Mouse (Mus musculus): ENCODE data around the gene Lrrc4c. TPM values are rescaled to one million over a fixed set of nuclear protein-coding genes. Genes with fewer than 3 reads are reported as not detected.

Gene Lrrc4c
- total RNA-seq, 1 experiment from 2014 or later = 2.1 TPM

GRCm38 (mm10) chr2:97484990-97485389 lies 1167.0 kb downstream of the Lrrc4c start:
- DNase-seq = no peak

GRCm38 (mm10) chr2:97485609-97486008 lies 1167.6 kb downstream of the Lrrc4c start:
- no peak for DNase-seq

GRCm38 (mm10) chr2:97487567-97487966 lies 1169.6 kb downstream of the Lrrc4c start:
- no peak for DNase-seq

- no peak for DNase-seq
Measured at GRCm38 (mm10) chr2:97497069-97497468, 1179.1 kb downstream of the Lrrc4c start.

- DNase-seq = no peak
Measured at GRCm38 (mm10) chr2:97502501-97502900, 1184.5 kb downstream of the Lrrc4c start.

- no peak for DNase-seq
Measured at GRCm38 (mm10) chr2:97504902-97505301, 1186.9 kb downstream of the Lrrc4c start.

GRCm38 (mm10) chr2:97524256-97524922 lies 1206.4 kb downstream of the Lrrc4c start:
- DNase-seq = no peak

- no peak for DNase-seq
Measured at GRCm38 (mm10) chr2:97525107-97525506, 1207.1 kb downstream of the Lrrc4c start.

- no peak for DNase-seq
Measured at GRCm38 (mm10) chr2:97530622-97531021, 1212.7 kb downstream of the Lrrc4c start.

- no peak for DNase-seq
Measured at GRCm38 (mm10) chr2:97543691-97544672, 1226.0 kb downstream of the Lrrc4c start.

GRCm38 (mm10) chr2:97544673-97545071 lies 1226.7 kb downstream of the Lrrc4c start:
- DNase-seq = no peak

- no peak for DNase-seq
Measured at GRCm38 (mm10) chr2:97545946-97546345, 1228.0 kb downstream of the Lrrc4c start.

- DNase-seq = no peak
Measured at GRCm38 (mm10) chr2:97564509-97564908, 1246.5 kb downstream of the Lrrc4c start.

- no peak for DNase-seq
Measured at GRCm38 (mm10) chr2:97568954-97569353, 1251.0 kb downstream of the Lrrc4c start.

GRCm38 (mm10) chr2:97574921-97575320 lies 1257.0 kb downstream of the Lrrc4c start:
- no peak for DNase-seq

- DNase-seq = no peak
Measured at GRCm38 (mm10) chr2:97581132-97581531, 1263.2 kb downstream of the Lrrc4c start.

- no peak for DNase-seq
Measured at GRCm38 (mm10) chr2:97586322-97586721, 1268.4 kb downstream of the Lrrc4c start.

GRCm38 (mm10) chr2:97590563-97590962 lies 1272.6 kb downstream of the Lrrc4c start:
- no peak for DNase-seq

GRCm38 (mm10) chr2:97604182-97604581 lies 1286.2 kb downstream of the Lrrc4c start:
- DNase-seq = no peak

- DNase-seq = no peak
Measured at GRCm38 (mm10) chr2:97604688-97605215, 1286.8 kb downstream of the Lrrc4c start.

GRCm38 (mm10) chr2:97609436-97609835 lies 1291.5 kb downstream of the Lrrc4c start:
- no peak for DNase-seq

- DNase-seq = no peak
Measured at GRCm38 (mm10) chr2:97610566-97610965, 1292.6 kb downstream of the Lrrc4c start.

- DNase-seq = no peak
Measured at GRCm38 (mm10) chr2:97614724-97615123, 1296.8 kb downstream of the Lrrc4c start.

Data from adrenal gland, postnatal 14 days (tissue).